Comparison of ENCODE assay signal across 10 mouse cellular contexts in the genomic region with DNA sequence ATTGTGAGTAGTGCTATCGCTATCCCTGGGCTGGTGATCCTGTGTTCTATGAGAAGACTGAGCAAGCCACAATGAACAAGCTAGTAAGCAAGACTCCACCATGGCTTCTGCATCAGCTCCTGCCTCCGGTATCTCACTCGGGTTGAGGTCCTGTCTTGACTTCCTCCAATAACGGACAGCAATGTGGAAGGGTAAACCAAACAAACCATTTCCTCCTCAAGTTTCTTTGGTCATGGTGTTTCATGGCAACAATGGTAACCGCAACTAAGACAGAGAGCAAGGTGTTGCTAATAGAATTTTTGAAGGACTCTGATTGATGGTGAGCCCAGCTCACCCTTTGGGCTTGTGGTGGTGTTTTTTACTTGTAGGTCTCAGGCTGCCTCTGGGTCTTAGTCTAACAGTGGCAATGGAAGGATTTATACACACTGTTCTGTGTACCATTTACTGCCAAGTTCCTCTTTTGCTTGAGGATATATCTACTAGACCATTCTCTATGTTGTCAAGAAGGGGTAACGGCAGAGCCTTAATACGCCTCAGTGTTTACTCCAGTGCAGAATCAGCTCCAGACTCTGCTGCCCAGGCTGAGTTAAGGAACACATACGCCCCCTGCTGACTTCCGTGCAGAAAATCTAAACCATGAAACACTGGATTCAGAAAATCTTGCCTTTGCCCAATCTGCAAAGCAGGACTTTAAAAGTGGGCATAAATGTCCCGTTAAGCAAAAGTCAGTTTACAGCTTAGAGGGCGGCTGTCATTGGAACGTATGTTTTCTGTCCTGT. TPM values are rescaled to one million over a fixed set of nuclear protein-coding genes. Genes with fewer than 3 reads are reported as not detected.
DNase-seq lines count a peak whose midpoint lies in the region; ATAC-seq lines count a peak whose summit lies in the region.
"Had no signal": no experiment of that assay in that cellular context is flagged by ENCODE, and none has a peak within 500 bp of the region (broad histone marks: within the 10 kb centered on the region; RNA-seq: fewer than 3 reads in every experiment).

No protein-coding gene starts in this region.

- no peak overlapping the region for H3K4me3 ChIP-seq in hindbrain, embryonic 11.5 days (ENCODE audit: low read depth, low read length)
- no peak overlapping the region for H3K4me3 ChIP-seq in hindbrain, embryonic 16.5 days (ENCODE audit: low read length)
- H3K4me3 ChIP-seq: neural tube, embryonic 13.5 days had no signal

- peak; percentile 48 for DNase-seq in hindbrain, embryonic 11.5 days (ENCODE audit: low spot score)
- peak; percentile 58 for DNase-seq in A20 (ENCODE audit: low read depth, low spot score)
- peak; percentile 6 for DNase-seq in T-cell, adult 2 months (ENCODE audit: low spot score)
- peak; percentile 77 for DNase-seq in lung, postnatal 10 days
- peak; percentile 30 for DNase-seq in thymus, postnatal 14 days
- no peak for DNase-seq in urinary bladder, postnatal 4 days (ENCODE audit: low spot score in 2 of 2)

- no peaks in the 10 kb centered on the region for H3K4me1 ChIP-seq in hindbrain, embryonic 11.5 days (replicated peaks; ENCODE audit: control insufficient read depth, insufficient read depth, low read length)
- H3K4me1 ChIP-seq in hindbrain, embryonic 16.5 days (ENCODE audit: control insufficient read depth, insufficient read depth, low read depth, low read length), result no peaks in the 10 kb centered on the region
- H3K4me1 ChIP-seq: neural tube, embryonic 13.5 days had no signal

- no peaks in the 10 kb centered on the region for H3K36me3 ChIP-seq in hindbrain, embryonic 11.5 days (ENCODE audit: control insufficient read depth, insufficient read depth, low read length)
- no peaks in the 10 kb centered on the region for H3K36me3 ChIP-seq in hindbrain, embryonic 16.5 days (ENCODE audit: control insufficient read depth, insufficient read depth, low read length)
- H3K36me3 ChIP-seq: neural tube, embryonic 13.5 days had no signal

- ATAC-seq in hindbrain, embryonic 11.5 days (ENCODE audit: low FRiP score), result no peak
- ATAC-seq in hindbrain, embryonic 16.5 days, result no peak
- peak; percentile 79 for ATAC-seq in frontal cortex, adult (ENCODE audit: low TSS enrichment)

- H3K9ac ChIP-seq in hindbrain, embryonic 11.5 days (ENCODE audit: low read depth, low read length), result no peak overlapping the region
- H3K9ac ChIP-seq in hindbrain, embryonic 16.5 days (ENCODE audit: low read depth, low read length), result no peak overlapping the region
- H3K9ac ChIP-seq: neural tube, embryonic 13.5 days had no signal

- 71% methylated on average over 12 of the region's 12 CpGs for WGBS in hindbrain, embryonic 11.5 days
- 62% methylated on average over 12 of the region's 12 CpGs for WGBS in hindbrain, embryonic 16.5 days

- no peak overlapping the region for H3K4me2 ChIP-seq in hindbrain, embryonic 11.5 days (replicated peaks; ENCODE audit: low read depth, low read length)
- H3K4me2 ChIP-seq in hindbrain, embryonic 16.5 days (ENCODE audit: low read length), result no peak overlapping the region
- H3K4me2 ChIP-seq: neural tube, embryonic 13.5 days had no signal

- H3K27ac ChIP-seq in hindbrain, embryonic 11.5 days (ENCODE audit: low read depth, low read length), result no peak overlapping the region
- H3K27ac ChIP-seq in hindbrain, embryonic 16.5 days (ENCODE audit: low read depth, low read length), result no peak overlapping the region
- H3K27ac ChIP-seq: neural tube, embryonic 13.5 days had no signal

- H3K27me3 ChIP-seq in hindbrain, embryonic 11.5 days (ENCODE audit: control insufficient read depth, insufficient read depth, low read length), result no peaks in the 10 kb centered on the region
- H3K27me3 ChIP-seq in hindbrain, embryonic 16.5 days (replicated peaks; ENCODE audit: control insufficient read depth, insufficient read depth, low read length), result no peaks in the 10 kb centered on the region
- H3K27me3 ChIP-seq: neural tube, embryonic 13.5 days had no signal

- no peaks in the 10 kb centered on the region for H3K9me3 ChIP-seq in hindbrain, embryonic 11.5 days (ENCODE audit: control insufficient read depth, low read length)
- no peaks in the 10 kb centered on the region for H3K9me3 ChIP-seq in hindbrain, embryonic 16.5 days (ENCODE audit: control insufficient read depth, low read length)
- H3K9me3 ChIP-seq: neural tube, embryonic 13.5 days had no signal

RNA-seq across cellular contexts. Expression of gene Ptpn5, which starts 12.7 kb away (rescaled TPM):
- 27.9 and 28.2 TPM in 2 replicates for polyA plus RNA-seq in hindbrain, embryonic 11.5 days (2014; fragmentation: Nextera tagmentation; extraction: Ambion mirVana)
- polyA plus RNA-seq in hindbrain, embryonic 16.5 days (2015; fragmentation: Nextera tagmentation; extraction: Ambion mirVana), result 181 and 198 TPM in 2 replicates

RNA-seq across cellular contexts. Expression of gene Mrgpra6, which starts 58.5 kb away (rescaled TPM):
- not detected in 2 replicates for polyA plus RNA-seq in hindbrain, embryonic 11.5 days (2014; fragmentation: Nextera tagmentation; extraction: Ambion mirVana)
- polyA plus RNA-seq in hindbrain, embryonic 16.5 days (2015; fragmentation: Nextera tagmentation; extraction: Ambion mirVana), result not detected in 2 replicates
- polyA plus RNA-seq: intestine, embryonic 14.5 days; neural tube, embryonic 13.5 days had no signal

Comparison
In these comparisons a context has a peak if more than half of its experiments do, and no peak if none do; other contexts are left out.
1. DNase-seq: peak in hindbrain, embryonic 11.5 days (single experiment), A20 (single experiment), T-cell, adult 2 months (single experiment), lung, postnatal 10 days (single experiment) and thymus, postnatal 14 days (single experiment); none in urinary bladder, postnatal 4 days (0 of 2).